Mouse (Mus musculus) forebrain, embryonic 10.5 days (tissue): Measurements from ENCODE around the gene Tas2r134. TPM values are rescaled to one million over a fixed set of nuclear protein-coding genes. Genes with fewer than 3 reads are reported as not detected.

Experiments used
- DNase-seq: peaks from one replicate; pipeline ENCODE4 v3.0.0-alpha.2; 2017; ENCODE audit warnings: low spot score; ENCODE audit errors: extremely low spot score
- H3K27ac ChIP-seq: fragments of 300-500 bp; sonication (generic); 2 replicates; pipeline ENCODE4 v1.5.1; 2016; ENCODE audit warnings: mild to moderate bottlenecking
- H3K27me3 ChIP-seq: fragments of 300-500 bp; sonication (generic); 2 replicates; pipeline ENCODE4 v1.6.1; 2016; ENCODE audit warnings: mild to moderate bottlenecking; ENCODE audit not compliant: poor library complexity, severe bottlenecking
- H3K36me3 ChIP-seq: fragments of 300-500 bp; sonication (generic); replicated peaks from 2 replicates; pipeline ENCODE4 v1.6.1; 2016; ENCODE audit warnings: mild to moderate bottlenecking, moderate library complexity
- H3K4me1 ChIP-seq: fragments of 300-500 bp; sonication (generic); 2 replicates; pipeline ENCODE4 v1.6.1; 2016
- H3K4me3 ChIP-seq: fragments of 300-500 bp; sonication (generic); 2 replicates; pipeline ENCODE4 v1.5.1; 2016; ENCODE audit warnings: mild to moderate bottlenecking, moderate library complexity
- H3K9me3 ChIP-seq: fragments of 300-500 bp; sonication (generic); 2 replicates; pipeline ENCODE4 v1.6.1; 2016; ENCODE audit warnings: mild to moderate bottlenecking, moderate library complexity
- WGBS: fragments of 180-500 bp; shearing (Covaris S2); methylation state at CpG from one replicate; pipeline ENCODE4 v1.1.7; 2016; 5-methylcytosine and 5-hydroxymethylcytosine counted together
- polyA plus RNA-seq: library from polyadenylated mRNA; unstranded; fragments of >200 nt; fragmentation: Nextera tagmentation; extraction: Ambion mirVana; gene quantifications from 2 replicates; pipeline ENCODE4 v1.2.1, GENCODE M21; 2016

Gene Tas2r134
- polyA plus RNA-seq = not detected in 2 replicates

GRCm38 (mm10) chr2:51627211-51627610 lies at the start of gene Tas2r134:
TSS of gene Tas2r134 (plus strand) at chr2:51627511.
- Histone ChIP-seq H3K36me3 (no peaks in the 10 kb centered on the region), H3K27ac (no peak within 1 kb of the TSS), H3K4me3 (no peak within 1 kb of the TSS), H3K4me1 (peaks cover 7% of the 10 kb centered on the region), H3K27me3 (no peaks in the 10 kb centered on the region), H3K9me3 (no peaks in the 10 kb centered on the region)
- DNase-seq = no peak
- 88% methylated on average over 4 of the region's 4 CpGs for WGBS

GRCm38 (mm10) chr2:51579767-51580166 lies 47.5 kb upstream of the Tas2r134 start:
- DNase-seq = no peak
- Histone ChIP-seq H3K27ac (no peak overlapping the region), H3K4me3 (no peak overlapping the region), H3K27me3 (no peaks in the 10 kb centered on the region), H3K36me3 (no peaks in the 10 kb centered on the region), H3K9me3 (no peaks in the 10 kb centered on the region), H3K4me1 (peaks cover 20% of the 10 kb centered on the region)
- 86% methylated on average over 5 of the region's 5 CpGs for WGBS

GRCm38 (mm10) chr2:51584050-51585046 lies 43.0 kb upstream of the Tas2r134 start:
- no peaks in the 10 kb centered on the region for H3K36me3 ChIP-seq
- H3K27ac ChIP-seq = 0 out of 2 replicates have a peak overlapping the region, but pooled peaks have one; percentile 25
- H3K4me3 ChIP-seq = no peak overlapping the region
- H3K4me1 ChIP-seq = peaks cover 25% of the 10 kb centered on the region
- H3K27me3 ChIP-seq = peaks cover 18% of the 10 kb centered on the region; the same call in 1 of the 2 replicates
- WGBS = 71% methylated on average over 9 of the region's 9 CpGs
- no peak for DNase-seq
- H3K9me3 ChIP-seq = no peaks in the 10 kb centered on the region

- H3K27ac ChIP-seq = no peak overlapping the region
These were observed 39.0 kb upstream of the Tas2r134 start for GRCm38 (mm10) chr2:51588336-51588735.

GRCm38 (mm10) chr2:51588895-51589294 lies 38.4 kb upstream of the Tas2r134 start:
- DNase-seq = no peak
- Histone ChIP-seq H3K27me3 (peaks cover 18% of the 10 kb centered on the region; the same call in 1 of the 2 replicates), H3K27ac (no peak overlapping the region), H3K4me3 (no peak overlapping the region), H3K9me3 (no peaks in the 10 kb centered on the region), H3K36me3 (no peaks in the 10 kb centered on the region), H3K4me1 (peaks cover 29% of the 10 kb centered on the region)
- WGBS = 82% methylated on average over 6 of the region's 6 CpGs

More at GRCm38 (mm10) chr2:51588336-51588735, 39.0 kb upstream of the Tas2r134 start:
- peaks cover 18% of the 10 kb centered on the region; the same call in 1 of the 2 replicates for H3K27me3 ChIP-seq
- H3K4me3 ChIP-seq = no peak overlapping the region
- H3K9me3 ChIP-seq = no peaks in the 10 kb centered on the region
- H3K36me3 ChIP-seq = no peaks in the 10 kb centered on the region
- no peak for DNase-seq
- H3K4me1 ChIP-seq = peaks cover 33% of the 10 kb centered on the region
- 93% methylated on average over 4 of the region's 4 CpGs for WGBS

- Histone ChIP-seq H3K9me3 (no peaks in the 10 kb centered on the region), H3K27ac (no peak overlapping the region), H3K4me3 (no peak overlapping the region), H3K36me3 (no peaks in the 10 kb centered on the region), H3K4me1 (peaks cover 22% of the 10 kb centered on the region), H3K27me3 (peaks cover 18% of the 10 kb centered on the region; the same call in 1 of the 2 replicates)
- WGBS = 80% methylated on average over 1 of the region's 1 CpGs
- no peak for DNase-seq
These were observed 37.7 kb upstream of the Tas2r134 start for GRCm38 (mm10) chr2:51589627-51590026.

- Histone ChIP-seq H3K27me3 (peaks cover 18% of the 10 kb centered on the region; the same call in 1 of the 2 replicates), H3K4me3 (no peak overlapping the region), H3K36me3 (no peaks in the 10 kb centered on the region), H3K4me1 (peaks cover 16% of the 10 kb centered on the region), H3K9me3 (no peaks in the 10 kb centered on the region), H3K27ac (no peak overlapping the region)
- WGBS = 60% methylated on average over 8 of the region's 8 CpGs
- no peak for DNase-seq
These were observed 37.0 kb upstream of the Tas2r134 start for GRCm38 (mm10) chr2:51590308-51590707.

- H3K27me3 ChIP-seq = peaks cover 14% of the 10 kb centered on the region; the same call in 1 of the 2 replicates
- H3K36me3 ChIP-seq = no peaks in the 10 kb centered on the region
- H3K27ac ChIP-seq = no peak overlapping the region
- H3K4me3 ChIP-seq = no peak overlapping the region
- no peak for DNase-seq
- H3K9me3 ChIP-seq = no peaks in the 10 kb centered on the region
- H3K4me1 ChIP-seq = peaks cover 16% of the 10 kb centered on the region
These were observed 35.2 kb upstream of the Tas2r134 start for GRCm38 (mm10) chr2:51592157-51592556.

- Histone ChIP-seq H3K4me3 (no peak overlapping the region), H3K9me3 (no peaks in the 10 kb centered on the region), H3K36me3 (no peaks in the 10 kb centered on the region), H3K4me1 (peaks cover 8% of the 10 kb centered on the region), H3K27ac (no peak overlapping the region), H3K27me3 (no peaks in the 10 kb centered on the region)
- DNase-seq = no peak
- WGBS = 91% methylated on average over 19 of the region's 19 CpGs
These were observed 27.7 kb upstream of the Tas2r134 start for GRCm38 (mm10) chr2:51599473-51600201.

- Histone ChIP-seq H3K27ac (no peak overlapping the region), H3K4me3 (no peak overlapping the region), H3K36me3 (no peaks in the 10 kb centered on the region), H3K9me3 (no peaks in the 10 kb centered on the region), H3K4me1 (peaks cover 8% of the 10 kb centered on the region), H3K27me3 (no peaks in the 10 kb centered on the region)
- 79% methylated on average over 3 of the region's 3 CpGs for whole genome bisulfite sequencing
- DNase-seq = no peak
These were observed 27.2 kb upstream of the Tas2r134 start for GRCm38 (mm10) chr2:51600202-51600487.

GRCm38 (mm10) chr2:51600873-51601272 lies 26.4 kb upstream of the Tas2r134 start:
- 87% methylated on average over 8 of the region's 8 CpGs for WGBS
- H3K9me3 ChIP-seq = no peaks in the 10 kb centered on the region
- no peaks in the 10 kb centered on the region for H3K36me3 ChIP-seq
- no peaks in the 10 kb centered on the region for H3K27me3 ChIP-seq
- no peak for DNase-seq
- peaks cover 8% of the 10 kb centered on the region for H3K4me1 ChIP-seq
- no peak overlapping the region for H3K4me3 ChIP-seq
- H3K27ac ChIP-seq = no peak overlapping the region

- no peak overlapping the region for H3K27ac ChIP-seq
- no peaks in the 10 kb centered on the region for H3K27me3 ChIP-seq
- H3K36me3 ChIP-seq = no peaks in the 10 kb centered on the region
- no peaks in the 10 kb centered on the region for H3K9me3 ChIP-seq
- no peak for DNase-seq
- WGBS = 67% methylated on average over 10 of the region's 10 CpGs
- H3K4me1 ChIP-seq = peaks cover 15% of the 10 kb centered on the region
- no peak overlapping the region for H3K4me3 ChIP-seq
These were observed 17.0 kb upstream of the Tas2r134 start for GRCm38 (mm10) chr2:51610305-51610704.

- Histone ChIP-seq H3K27me3 (no peaks in the 10 kb centered on the region), H3K36me3 (no peaks in the 10 kb centered on the region), H3K4me1 (peaks cover 15% of the 10 kb centered on the region), H3K4me3 (no peak overlapping the region), H3K27ac (no peak overlapping the region), H3K9me3 (no peaks in the 10 kb centered on the region)
- DNase-seq = no peak
- 45% methylated on average over 2 of the region's 2 CpGs for WGBS
These were observed 16.4 kb upstream of the Tas2r134 start for GRCm38 (mm10) chr2:51610897-51611296.
